Comparison of ENCODE assay signal across 22 mouse cellular contexts in the genomic region with DNA sequence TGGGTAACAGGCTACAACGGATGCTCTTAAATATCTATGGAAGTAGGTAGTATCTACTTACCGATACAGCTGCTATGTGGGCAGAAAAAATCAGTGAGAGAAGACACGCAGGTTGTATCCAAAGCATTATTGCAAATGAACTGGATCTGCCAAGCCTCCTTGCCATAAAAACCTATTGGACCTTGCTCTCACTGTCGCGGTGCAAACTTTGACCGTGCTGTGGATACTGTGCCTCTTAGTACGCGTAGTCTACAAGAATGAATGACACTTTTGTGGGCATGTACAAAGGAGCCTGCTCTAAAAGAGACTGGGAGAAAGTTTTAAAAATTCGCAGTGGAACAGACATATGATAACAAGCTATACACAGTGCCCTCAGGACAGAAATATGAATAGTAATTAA. TPM values are rescaled to one million over a fixed set of nuclear protein-coding genes. Genes with fewer than 3 reads are reported as not detected.
DNase-seq lines count a peak whose midpoint lies in the region; ATAC-seq lines count a peak whose summit lies in the region.
"Had no signal": no experiment of that assay in that cellular context is flagged by ENCODE, and none has a peak within 500 bp of the region (broad histone marks: within the 10 kb centered on the region; RNA-seq: fewer than 3 reads in every experiment).

A gene (minus strand): TSS at position 221 of the 400 bp plus-strand sequence.

- H3K4me2 ChIP-seq in midbrain, embryonic 11.5 days: no peak within 1 kb of the TSS
- no peak within 1 kb of the TSS for H3K4me2 ChIP-seq in kidney, embryonic 14.5 days (replicated peaks; ENCODE audit: low read depth, low read length)
- H3K4me2 ChIP-seq: forebrain, embryonic 13.5 days; heart, embryonic 11.5 days; hindbrain, embryonic 15.5 days; midbrain, embryonic 12.5 days had no signal

- no peak within 1 kb of the TSS for H3K27ac ChIP-seq in midbrain, embryonic 11.5 days (ENCODE audit: low read depth, low read length)
- H3K27ac ChIP-seq in midbrain, embryonic 10.5 days (replicated peaks): no peak within 1 kb of the TSS
- no peak within 1 kb of the TSS for H3K27ac ChIP-seq in kidney, embryonic 14.5 days (ENCODE audit: low read depth, low read length)
- H3K27ac ChIP-seq: forebrain, embryonic 13.5 days; hindbrain, embryonic 15.5 days; limb, embryonic 10.5 days; midbrain, embryonic 12.5 days had no signal

- no peaks in the 10 kb centered on the region for H3K36me3 ChIP-seq in midbrain, embryonic 11.5 days (ENCODE audit: control insufficient read depth, insufficient read depth, low read length)
- H3K36me3 ChIP-seq in midbrain, embryonic 10.5 days: no peaks in the 10 kb centered on the region
- no peaks in the 10 kb centered on the region for H3K36me3 ChIP-seq in kidney, embryonic 14.5 days (ENCODE audit: control insufficient read depth, insufficient read depth, low read length)
- H3K36me3 ChIP-seq: hindbrain, embryonic 15.5 days; limb, embryonic 10.5 days; midbrain, embryonic 12.5 days had no signal

- ATAC-seq in midbrain, embryonic 11.5 days (ENCODE audit: low FRiP score): no peak
- no peak for ATAC-seq in kidney, embryonic 14.5 days (ENCODE audit: low FRiP score, low TSS enrichment)
- ATAC-seq: forebrain, embryonic 13.5 days; lung, postnatal 0 days had no signal

- 92% methylated on average over 9 of the region's 9 CpGs for WGBS in midbrain, embryonic 11.5 days
- 91% methylated on average over 9 of the region's 9 CpGs for WGBS in midbrain, embryonic 10.5 days
- 88% methylated on average over 9 of the region's 9 CpGs for WGBS in kidney, embryonic 14.5 days

- H3K9me3 ChIP-seq in midbrain, embryonic 11.5 days (ENCODE audit: control insufficient read depth, low read length): no peaks in the 10 kb centered on the region
- no peaks in the 10 kb centered on the region for H3K9me3 ChIP-seq in midbrain, embryonic 10.5 days (replicated peaks)
- no peaks in the 10 kb centered on the region for H3K9me3 ChIP-seq in kidney, embryonic 14.5 days (ENCODE audit: control insufficient read depth, low read length)
- H3K9me3 ChIP-seq: forebrain, embryonic 13.5 days; hindbrain, embryonic 15.5 days; limb, embryonic 10.5 days; midbrain, embryonic 12.5 days had no signal

- H3K4me1 ChIP-seq in midbrain, embryonic 11.5 days (ENCODE audit: control insufficient read depth, insufficient read depth, low read length): no peaks in the 10 kb centered on the region
- H3K4me1 ChIP-seq in midbrain, embryonic 10.5 days: no peaks in the 10 kb centered on the region
- H3K4me1 ChIP-seq in kidney, embryonic 14.5 days (ENCODE audit: control insufficient read depth, insufficient read depth, low read length): 0 out of 2 replicates have a peak, but pooled peaks cover 5% of the 10 kb centered on the region
- H3K4me1 ChIP-seq: forebrain, embryonic 13.5 days; hindbrain, embryonic 15.5 days; limb, embryonic 10.5 days; midbrain, embryonic 12.5 days had no signal

- H3K4me3 ChIP-seq in midbrain, embryonic 11.5 days (ENCODE audit: low read depth, low read length): no peak within 1 kb of the TSS
- no peak within 1 kb of the TSS for H3K4me3 ChIP-seq in midbrain, embryonic 10.5 days
- H3K4me3 ChIP-seq in kidney, embryonic 14.5 days (ENCODE audit: low read length): no peak within 1 kb of the TSS
- H3K4me3 ChIP-seq: forebrain, embryonic 13.5 days; hindbrain, embryonic 15.5 days; limb, embryonic 10.5 days; midbrain, embryonic 12.5 days had no signal

- DNase-seq in midbrain, embryonic 11.5 days (ENCODE audit: low spot score, missing footprints): peak; percentile 17
- DNase-seq in midbrain, embryonic 10.5 days (ENCODE audit: low spot score): no peak
- DNase-seq in kidney, postnatal 25 days: peak; percentile 71 to 78
- no peak for DNase-seq in layer of hippocampus, adult 18-20 months (ENCODE audit: low spot score in 2 of 2)
- DNase-seq in heart, adult 9 months (ENCODE audit: low spot score in 2 of 2): no peak
- DNase-seq in testis, postnatal 10 days (ENCODE audit: low spot score): no peak
- DNase-seq: adrenal gland, postnatal 36 days; cerebellum, adult 9-10 months; liver; right cerebral cortex, postnatal 14 days; thymus, postnatal 25 days had no signal

- H3K9ac ChIP-seq in midbrain, embryonic 11.5 days (ENCODE audit: low read length): no peak within 1 kb of the TSS
- no peak within 1 kb of the TSS for H3K9ac ChIP-seq in kidney, embryonic 14.5 days (ENCODE audit: low read depth, low read length)
- H3K9ac ChIP-seq: forebrain, embryonic 13.5 days; hindbrain, embryonic 15.5 days; midbrain, embryonic 12.5 days had no signal

- no peaks in the 10 kb centered on the region for H3K27me3 ChIP-seq in midbrain, embryonic 11.5 days (ENCODE audit: control insufficient read depth, insufficient read depth, low read length)
- H3K27me3 ChIP-seq in midbrain, embryonic 10.5 days (ENCODE audit: low read depth, poor library complexity, severe bottlenecking): no peaks in the 10 kb centered on the region
- H3K27me3 ChIP-seq in kidney, embryonic 14.5 days (ENCODE audit: control insufficient read depth, insufficient read depth, low read length): no peaks in the 10 kb centered on the region
- H3K27me3 ChIP-seq: forebrain, embryonic 13.5 days; hindbrain, embryonic 15.5 days; midbrain, embryonic 12.5 days had no signal

RNA-seq across cellular contexts. Expression of the gene that starts here (rescaled TPM):
- 0.14 TPM in 1 of 2 replicates, not detected in the other for polyA plus RNA-seq in midbrain, embryonic 11.5 days (2014; fragmentation: Nextera tagmentation; extraction: Ambion mirVana)
- not detected in 2 replicates for polyA plus RNA-seq in midbrain, embryonic 10.5 days (2016; fragmentation: Nextera tagmentation; extraction: Ambion mirVana)
- polyA plus RNA-seq in kidney, embryonic 14.5 days (2014; fragmentation: Nextera tagmentation; extraction: Ambion mirVana): 6.0 and 12.8 TPM in 2 replicates
- total RNA-seq in layer of hippocampus, adult 18-20 months (2021): not detected
- total RNA-seq: adrenal gland, postnatal 36 days; hematopoietic stem cell, adult 5-6 weeks; layer of hippocampus, postnatal 25 days had no signal
- polyA plus RNA-seq: heart, embryonic 11.5 days; heart, postnatal 0 days; limb, embryonic 10.5 days; lung, postnatal 0 days; midbrain, embryonic 12.5 days; stomach, embryonic 14.5 days had no signal

Comparison
In these comparisons a context has a peak if more than half of its experiments do, and no peak if none do; other contexts are left out.
1. Peak in DNase-seq in midbrain, embryonic 11.5 days; RNA of the gene not detected or under 1 TPM.
2. DNase-seq: peak in kidney, postnatal 25 days (2 of 2); none in midbrain, embryonic 10.5 days (single experiment), layer of hippocampus, adult 18-20 months (0 of 2), heart, adult 9 months (0 of 2) and testis, postnatal 10 days (single experiment).